Mouse (Mus musculus): Measurements from ENCODE around the gene Zswim3. TPM values are rescaled to one million over a fixed set of nuclear protein-coding genes. Genes with fewer than 3 reads are reported as not detected.

Zswim3 gene
- total and polyA plus RNA-seq, 3 experiments = 4.7 to 5.9 TPM; not detected in 1

GRCm38 (mm10) chr2:164793236-164793635 is 11.7 kb upstream of the Zswim3 start (continued):
- no peak for TF ChIP-seq USF1 (IDR thresholded peaks at IDR 0.05; ENCODE audit: low read depth, low read length)
- peak; percentile 61 to 93 (median 77) for TF ChIP-seq CTCF (IDR thresholded peaks at IDR 0.05 in 2 of 3, conservative IDR thresholded peaks at IDR 0.05 in 1 of 3; ENCODE audit: control insufficient read depth in 1 of 3, insufficient read depth in 1 of 3, low read depth in 2 of 3, low read length in 3 of 3, poor library complexity in 1 of 3, severe bottlenecking in 1 of 3)
- no peak for TF ChIP-seq KAT2A (conservative IDR thresholded peaks at IDR 0.05; ENCODE audit: low read depth, low read length)
- TF ChIP-seq MEF2A (IDR thresholded peaks at IDR 0.05; ENCODE audit: extremely low read depth, insufficient replicate concordance, low read depth, low read length, poor library complexity, severe bottlenecking) = no peak
- no peak for TF ChIP-seq BHLHE40 (IDR thresholded peaks at IDR 0.05; ENCODE audit: borderline replicate concordance, low read depth, low read length)
- TF ChIP-seq SIN3A (IDR thresholded peaks at IDR 0.05; ENCODE audit: low read length) = 0 out of 2 replicates have a peak, but pooled peaks have one; percentile 34
- peak; percentile 18; the same call in 1 of the 2 replicates for TF ChIP-seq ZC3H11A (IDR thresholded peaks at IDR 0.05; ENCODE audit: low read depth, low read length)
- TF ChIP-seq USF2 (IDR thresholded peaks at IDR 0.05; ENCODE audit: borderline replicate concordance in 1 of 2, insufficient read depth in 1 of 2, low read depth in 1 of 2, low read length in 2 of 2) = no peak
- no peak for TF ChIP-seq E2F4 (IDR thresholded peaks at IDR 0.05; ENCODE audit: borderline replicate concordance, low read depth, low read length)
- no peak for TF ChIP-seq NRF1 (IDR thresholded peaks at IDR 0.05; ENCODE audit: insufficient read depth, low read depth, low read length, poor library complexity, severe bottlenecking)
- no peak for TF ChIP-seq POLR2AphosphoS5 (IDR thresholded peaks at IDR 0.05; ENCODE audit: borderline replicate concordance, low read depth, low read length)
- no peak for TF ChIP-seq POLR2A (IDR thresholded peaks at IDR 0.05; ENCODE audit: control insufficient read depth in 1 of 2, insufficient read depth in 1 of 2, low read depth in 1 of 2, low read length in 2 of 2, poor library complexity in 1 of 2)
- TF ChIP-seq SMC3 (IDR thresholded peaks at IDR 0.05; ENCODE audit: low read depth, low read length) = peak; percentile 52
- TF ChIP-seq ZMIZ1 (IDR thresholded peaks at IDR 0.05; ENCODE audit: low read depth, low read length) = 0 out of 2 replicates have a peak, but pooled peaks have one; percentile 28

- peaks cover 0 to 5% of the 10 kb centered on the region in 2 experiments; a peak in 2 of 4 replicates for H3K36me3 ChIP-seq (ENCODE audit: control insufficient read depth in 1 of 2, insufficient read depth in 2 of 2, low read length in 2 of 2)
- no peak for TF ChIP-seq MYC (IDR thresholded peaks at IDR 0.05; ENCODE audit: low read depth, low read length)
- peak in 1 of 3 experiments; percentile 42; a peak in 2 of 6 replicates for TF ChIP-seq CTCF (IDR thresholded peaks at IDR 0.05 in 2 of 3, conservative IDR thresholded peaks at IDR 0.05 in 1 of 3; ENCODE audit: control insufficient read depth in 1 of 3, insufficient read depth in 1 of 3, low read depth in 2 of 3, low read length in 3 of 3, poor library complexity in 1 of 3, severe bottlenecking in 1 of 3)
- no peak for TF ChIP-seq GABPA (IDR thresholded peaks at IDR 0.05; ENCODE audit: low read depth, low read length)
- H3K27ac ChIP-seq (ENCODE audit: control insufficient read depth, low read depth, low read length) = no peak overlapping the region
- H3K4me1 ChIP-seq (ENCODE audit: control insufficient read depth in 1 of 2, insufficient read depth in 2 of 2, low read length in 2 of 2) = no peaks in the 10 kb centered on the region
- H3K9me3 ChIP-seq (replicated peaks; ENCODE audit: insufficient read depth, low read length) = no peaks in the 10 kb centered on the region
- no peaks in the 10 kb centered on the region for H3K79me2 ChIP-seq (ENCODE audit: control insufficient read depth, insufficient read depth, low read length, poor library complexity)
- H3K4me3 ChIP-seq (ENCODE audit: control insufficient read depth in 1 of 2, insufficient read depth in 1 of 2, low read depth in 2 of 2, low read length in 2 of 2) = no peak overlapping the region
- no peaks in the 10 kb centered on the region for H3K27me3 ChIP-seq (ENCODE audit: control insufficient read depth in 1 of 2, insufficient read depth in 2 of 2, low read length in 2 of 2)
- H3K9ac ChIP-seq (ENCODE audit: control insufficient read depth, low read depth, low read length, poor library complexity, severe bottlenecking) = no peak overlapping the region
- DNase-seq (ENCODE audit: low read depth, low spot score) = peak; percentile 49
Measured at GRCm38 (mm10) chr2:164793772-164794171, 11.1 kb upstream of the Zswim3 start.

GRCm38 (mm10) chr2:164794293-164794692 is 10.6 kb upstream of the Zswim3 start:
- Histone ChIP-seq H3K4me1 (ENCODE audit: control insufficient read depth in 1 of 2, insufficient read depth in 2 of 2, low read length in 2 of 2) (no peaks in the 10 kb centered on the region), H3K9me3 (replicated peaks; ENCODE audit: insufficient read depth, low read length) (no peaks in the 10 kb centered on the region), H3K36me3 (ENCODE audit: control insufficient read depth in 1 of 2, insufficient read depth in 2 of 2, low read length in 2 of 2) (peaks cover 0 to 5% of the 10 kb centered on the region in 2 experiments; a peak in 2 of 4 replicates), H3K4me3 (ENCODE audit: control insufficient read depth in 1 of 2, insufficient read depth in 1 of 2, low read depth in 2 of 2, low read length in 2 of 2) (no peak overlapping the region), H3K9ac (ENCODE audit: control insufficient read depth, low read depth, low read length, poor library complexity, severe bottlenecking) (peak overlapping the region; percentile 35; the same call in 1 of the 2 replicates), H3K79me2 (ENCODE audit: control insufficient read depth, insufficient read depth, low read length, poor library complexity) (no peaks in the 10 kb centered on the region), H3K27me3 (ENCODE audit: control insufficient read depth in 1 of 2, insufficient read depth in 2 of 2, low read length in 2 of 2) (no peaks in the 10 kb centered on the region), H3K27ac (ENCODE audit: control insufficient read depth, low read depth, low read length) (no peak overlapping the region)
- peak; percentile 95 for DNase-seq (ENCODE audit: low read depth, low spot score)
- TF ChIP-seq POLR2AphosphoS5 (IDR thresholded peaks at IDR 0.05; ENCODE audit: borderline replicate concordance, low read depth, low read length) (no peak), GATA1 (IDR thresholded peaks at IDR 0.05; ENCODE audit: low read depth, low read length) (no peak), TBP (IDR thresholded peaks at IDR 0.05; ENCODE audit: low read depth, low read length) (no peak), MAZ (IDR thresholded peaks at IDR 0.05; ENCODE audit: low read depth, low read length) (peak; percentile 86), ZC3H11A (IDR thresholded peaks at IDR 0.05; ENCODE audit: low read depth, low read length) (no peak; the same call in 1 of the 2 replicates), SMC3 (IDR thresholded peaks at IDR 0.05; ENCODE audit: low read depth, low read length) (peak; percentile 60), HCFC1 (IDR thresholded peaks at IDR 0.05; ENCODE audit: low read depth, low read length) (no peak), TCF12 (IDR thresholded peaks at IDR 0.05; ENCODE audit: low read depth, low read length) (no peak), USF2 (IDR thresholded peaks at IDR 0.05; ENCODE audit: borderline replicate concordance in 1 of 2, insufficient read depth in 1 of 2, low read depth in 1 of 2, low read length in 2 of 2) (no peak), CTCF (IDR thresholded peaks at IDR 0.05 in 2 of 3, conservative IDR thresholded peaks at IDR 0.05 in 1 of 3; ENCODE audit: control insufficient read depth in 1 of 3, insufficient read depth in 1 of 3, low read depth in 2 of 3, low read length in 3 of 3, poor library complexity in 1 of 3, severe bottlenecking in 1 of 3) (peak; percentile 83 to 95 (median 93)), ZKSCAN1 (IDR thresholded peaks at IDR 0.05; ENCODE audit: low read depth, low read length) (no peak), RCOR1 (IDR thresholded peaks at IDR 0.05; ENCODE audit: low read depth, low read length) (no peak), MAX (IDR thresholded peaks at IDR 0.05; ENCODE audit: low read length) (no peak), E2F4 (IDR thresholded peaks at IDR 0.05; ENCODE audit: borderline replicate concordance, low read depth, low read length) (no peak), MEF2A (IDR thresholded peaks at IDR 0.05; ENCODE audit: extremely low read depth, insufficient replicate concordance, low read depth, low read length, poor library complexity, severe bottlenecking) (no peak), RAD21 (IDR thresholded peaks at IDR 0.05; ENCODE audit: low read depth, low read length) (peak; percentile 63)

Data from MEL (cell line).